Mouse (Mus musculus) adrenal gland, adult 18-20 months (tissue): ENCODE results near the gene Rab20. TPM values are rescaled to one million over a fixed set of nuclear protein-coding genes. Genes with fewer than 3 reads are reported as not detected.
"Not testable (repeated sequence)": the region's sequence is repeated elsewhere in the genome, so short reads cannot be mapped to it uniquely, and the experiment has no call there.

Experiments
- DNase-seq, 2 experiments: peaks; one replicate each; pipeline ENCODE4 v3.0.0; 2021 to 2022; ENCODE audit warnings: low spot score in 2 of 2
- long read RNA-seq, 2 experiments: library from polyadenylated mRNA; stranded (forward); transcript quantifications; one replicate each; pipeline ENCODE4 v2.0.0; 2021
- total RNA-seq, 2 experiments: library from RNA; stranded (reverse); gene quantifications; 1 replicate in 1 of 2; 2 replicates in 1 of 2; pipeline ENCODE4 v1.2.3; 2021

The Rab20 gene
- total RNA-seq, result 1 to 10 TPM; 6.9 to 7.5 TPM
- long read RNA-seq, experiment 1, transcript Rab20-201 (2 exons, 1,392 nt), result major isoform, 12 of 12 reads
- long read RNA-seq, experiment 1, partial matches to known transcripts, result 0 of 12 reads
- long read RNA-seq, experiment 1, other reads (novel, unspliced or antisense), result 0 of 12 reads
- long read RNA-seq, experiment 2, transcript Rab20-201 (2 exons, 1,392 nt), result major isoform, 20 of 21 reads
- long read RNA-seq, experiment 2, partial matches to known transcripts, result 0 of 21 reads
- long read RNA-seq, experiment 2, other reads (novel, unspliced or antisense), result 1 of 21 reads

DNA sequence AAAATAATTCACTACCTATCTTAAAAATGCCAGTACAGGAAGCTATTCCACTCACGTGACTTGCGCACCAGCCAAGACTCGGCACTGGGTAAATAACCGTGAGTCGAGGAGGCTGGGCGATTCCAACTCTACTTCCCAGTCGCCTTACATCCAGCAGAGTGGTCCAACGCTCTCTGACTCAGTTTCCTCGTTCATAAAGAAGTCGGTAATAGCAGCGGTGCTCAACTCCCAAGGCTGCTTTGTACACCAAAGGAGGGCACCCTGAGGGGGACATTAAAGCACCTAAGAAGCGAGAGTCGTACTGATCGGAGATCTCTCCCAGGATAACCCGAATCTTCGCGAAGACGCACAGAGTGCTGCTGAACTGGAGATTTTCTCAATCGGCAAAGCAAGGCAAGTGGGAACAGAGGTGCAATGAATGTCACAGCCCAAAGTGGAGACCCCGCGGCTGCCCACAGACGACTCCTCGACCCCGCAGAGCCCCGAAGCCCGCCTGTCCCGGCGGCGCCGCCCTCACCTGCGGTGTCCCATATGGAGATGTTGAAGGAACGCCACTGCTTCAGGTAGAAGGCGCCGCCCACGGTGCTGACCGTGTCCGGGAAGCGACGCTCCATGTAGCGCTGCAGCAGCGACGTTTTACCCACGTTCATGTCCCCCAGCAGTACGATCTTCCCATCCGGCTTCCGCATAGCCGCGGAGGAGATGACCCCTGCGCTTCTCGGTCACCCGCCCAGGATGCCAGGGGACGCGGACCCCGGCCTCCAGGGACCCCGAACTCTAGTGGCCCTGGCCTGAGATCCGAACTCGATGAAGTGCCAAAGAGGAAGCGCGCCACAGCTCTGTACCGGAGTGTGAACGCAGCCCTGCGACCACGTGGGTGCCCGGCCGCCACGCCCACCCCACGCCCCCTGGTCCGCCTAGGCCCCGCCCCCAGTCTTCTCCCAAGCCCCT, at the start of gene Rab20:
Gene Rab20 (minus strand): TSS at position 900 of the 951 bp plus-strand sequence.
- DNase-seq, result peak; percentile 75 to 79

DNA sequence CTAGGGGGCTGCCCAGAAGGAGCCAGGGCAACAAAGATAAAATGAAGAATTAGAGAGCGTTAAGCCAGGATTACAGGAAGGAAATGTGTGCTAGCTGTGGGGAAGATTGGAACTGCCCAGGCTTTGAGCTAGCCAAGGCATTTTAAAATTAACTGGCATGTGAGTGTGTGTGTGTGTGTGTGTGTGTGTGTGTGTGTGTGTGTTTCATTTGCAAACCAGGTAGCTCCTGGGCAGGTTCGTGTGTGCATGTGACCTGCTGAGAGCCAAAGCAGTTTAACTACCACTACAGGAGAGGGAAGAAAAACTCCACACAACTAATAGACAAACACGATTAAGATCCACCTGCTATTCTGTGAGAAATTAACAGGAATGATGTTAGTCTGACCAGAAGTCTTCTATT, 44.8 kb upstream of the Rab20 start:
- DNase-seq, result no peak

DNA sequence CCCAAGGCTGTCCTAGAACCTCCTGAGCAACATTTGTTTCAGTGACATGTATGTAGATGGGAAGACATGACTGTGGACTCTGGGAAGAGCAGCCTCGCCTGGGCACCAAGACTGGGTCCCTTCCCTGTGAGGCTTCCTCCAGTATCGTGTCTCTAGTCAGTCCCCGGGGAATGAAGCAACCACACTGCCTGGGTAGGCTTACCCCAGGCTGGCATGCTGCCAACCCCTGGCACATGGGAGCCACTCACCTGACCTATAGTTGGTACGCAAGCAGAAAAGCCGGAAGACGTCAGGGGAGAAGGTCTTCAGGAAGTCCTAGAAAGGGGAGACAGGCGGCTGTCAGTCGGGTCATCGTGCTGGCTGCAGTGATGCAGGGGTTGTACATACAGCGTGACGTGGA, 40.2 kb upstream of the Rab20 start:
- DNase-seq, result no peak

DNA sequence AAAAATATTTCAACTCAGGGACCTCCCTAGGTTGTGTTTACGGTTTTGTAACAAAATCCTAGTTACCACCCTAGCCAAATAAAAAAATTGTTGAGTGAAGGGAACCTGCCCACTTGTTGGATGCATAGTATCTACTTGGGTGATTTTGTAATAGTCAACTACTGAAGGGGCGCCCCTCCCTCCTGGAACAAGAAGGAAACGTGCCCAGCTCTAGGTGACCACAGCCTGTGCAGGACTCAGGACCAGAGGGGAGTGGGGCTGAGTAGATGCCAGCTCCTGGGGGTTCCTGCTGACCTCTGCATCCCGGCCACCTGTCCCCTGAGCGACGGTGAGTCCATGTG, 39.5 kb upstream of the Rab20 start:
- no peak for DNase-seq

DNA sequence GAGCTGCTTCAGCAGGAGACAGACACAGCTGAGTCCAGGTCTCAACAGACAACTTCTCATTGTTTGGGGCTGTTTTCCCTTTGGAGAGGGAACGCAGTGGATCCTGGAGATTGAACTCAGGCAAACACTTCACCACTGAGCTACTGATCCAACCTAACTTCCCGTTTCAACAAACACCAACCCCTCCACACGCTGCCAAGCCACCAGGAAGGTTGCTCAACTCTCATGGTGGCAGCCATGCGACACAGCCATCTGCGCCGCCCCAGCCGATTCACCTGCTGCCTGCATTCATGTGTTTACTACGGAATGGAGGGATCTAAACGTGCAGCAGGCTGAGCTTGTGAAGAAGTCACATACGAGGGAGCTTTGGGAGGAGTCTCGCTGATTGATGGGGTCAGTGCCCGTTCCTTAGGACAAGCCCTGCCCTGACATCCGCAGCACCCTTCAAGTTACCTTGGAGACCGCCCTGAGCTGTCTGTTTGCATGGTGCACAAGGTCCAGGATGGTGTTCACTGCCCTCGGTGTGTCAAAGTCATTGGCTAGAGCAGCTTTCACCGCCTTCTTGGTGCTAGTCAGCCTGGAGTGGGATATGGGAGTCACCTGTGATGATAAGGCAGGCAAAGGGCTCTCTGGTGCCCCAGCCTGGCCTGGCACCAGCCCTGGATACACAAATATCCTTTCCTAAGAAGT, 39.0 kb upstream of the Rab20 start:
- DNase-seq, result no peak

DNA sequence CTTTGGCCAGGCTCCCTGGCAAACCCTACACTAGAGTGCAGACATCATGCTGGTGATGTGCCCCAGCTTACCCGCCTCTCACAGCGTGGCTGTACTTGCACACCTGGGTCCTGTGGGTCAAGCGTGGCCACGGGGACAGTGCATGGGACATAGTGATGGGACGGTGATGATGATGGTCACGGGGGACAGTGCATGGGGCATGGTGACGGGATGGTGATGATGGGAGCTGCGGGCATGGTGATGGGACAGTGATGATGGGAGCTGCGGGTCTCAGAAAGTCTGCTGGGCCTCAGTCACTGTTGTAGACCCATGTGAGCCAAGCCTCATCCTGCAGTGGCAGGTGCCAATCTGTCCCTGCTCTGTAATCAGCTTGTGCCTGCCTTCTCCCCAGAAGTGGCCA, 37.8 kb upstream of the Rab20 start:
- DNase-seq, result no peak

DNA sequence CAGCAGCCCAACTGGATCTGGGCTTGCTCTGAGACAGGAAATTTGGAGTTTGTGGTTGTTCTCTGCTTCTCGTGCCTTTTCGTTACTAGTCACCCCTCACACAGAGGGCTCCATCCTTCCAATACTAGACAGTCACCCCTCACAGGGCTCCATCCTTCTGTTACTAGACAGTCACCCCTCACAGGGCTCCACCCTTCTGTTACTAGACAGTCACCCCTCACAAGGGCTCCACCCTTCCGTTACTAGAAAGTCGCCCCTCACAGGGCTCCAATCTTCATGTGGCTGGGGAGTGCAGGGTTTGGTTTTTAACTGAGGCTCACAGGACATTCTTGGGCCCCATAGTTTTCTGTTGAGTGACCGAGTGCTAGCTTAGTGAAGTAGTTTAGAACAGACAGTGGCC, 34.7 kb upstream of the Rab20 start:
- no peak for DNase-seq

DNA sequence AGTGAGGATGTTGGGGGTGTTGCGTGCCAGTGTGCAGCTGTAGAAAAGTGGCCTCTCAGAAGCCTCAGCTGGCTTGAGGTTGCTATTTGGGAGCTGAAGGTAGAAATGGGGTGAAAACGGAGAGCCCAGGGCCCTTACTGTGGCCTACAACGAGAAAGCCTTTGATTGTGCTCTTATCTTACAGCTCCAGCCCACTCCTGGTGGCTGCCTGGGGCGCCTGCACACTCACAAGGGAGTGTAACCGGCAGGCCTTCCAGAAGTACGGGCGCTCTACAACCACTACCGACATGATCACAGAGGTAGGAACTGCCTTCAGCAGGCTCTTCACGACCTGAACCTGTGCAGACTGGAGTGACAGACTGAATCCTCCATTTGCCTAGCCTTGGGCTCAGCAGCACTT, 34.2 kb upstream of the Rab20 start:
- DNase-seq, result no peak

DNA sequence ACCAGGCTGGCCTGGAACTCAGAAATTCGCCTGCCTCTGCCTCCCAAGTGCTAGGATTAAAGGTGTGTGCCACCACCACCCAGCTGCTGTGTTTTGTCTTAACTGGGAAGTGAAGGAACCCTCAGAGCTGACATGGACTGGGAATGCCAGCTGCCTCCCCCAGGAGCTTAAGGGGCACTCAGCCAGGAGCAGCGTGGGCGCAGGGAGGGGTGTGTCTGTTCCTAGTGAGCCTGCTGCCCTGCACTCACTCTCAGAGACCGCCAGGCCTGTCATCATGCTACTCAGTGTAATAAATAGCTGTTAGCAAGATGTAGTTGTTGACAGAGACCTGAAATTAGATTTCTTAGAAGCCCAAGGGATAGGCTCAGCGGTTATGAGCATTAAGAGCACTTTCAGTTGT, 32.5 kb upstream of the Rab20 start:
- DNase-seq, result no peak

DNA sequence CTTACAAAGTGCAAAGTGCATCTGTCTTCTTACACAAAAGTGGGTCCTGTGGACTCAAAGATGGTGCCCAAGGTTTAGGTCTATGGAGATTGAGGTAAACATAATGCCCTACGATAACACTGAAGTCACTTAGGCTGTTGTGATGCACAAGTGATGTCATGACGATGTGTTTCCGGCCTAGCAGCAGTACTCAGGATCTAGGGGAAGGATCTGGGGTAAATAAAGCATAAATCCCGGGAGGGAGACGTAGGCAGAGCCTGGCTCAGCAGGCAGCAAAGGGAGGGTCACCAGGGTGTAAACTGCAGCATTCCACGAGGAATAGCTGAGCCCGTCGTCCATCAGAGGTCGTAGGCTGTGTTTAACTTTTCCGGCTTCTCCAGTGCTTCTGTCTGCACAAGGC, 30.4 kb upstream of the Rab20 start:
- DNase-seq, result no peak

DNA sequence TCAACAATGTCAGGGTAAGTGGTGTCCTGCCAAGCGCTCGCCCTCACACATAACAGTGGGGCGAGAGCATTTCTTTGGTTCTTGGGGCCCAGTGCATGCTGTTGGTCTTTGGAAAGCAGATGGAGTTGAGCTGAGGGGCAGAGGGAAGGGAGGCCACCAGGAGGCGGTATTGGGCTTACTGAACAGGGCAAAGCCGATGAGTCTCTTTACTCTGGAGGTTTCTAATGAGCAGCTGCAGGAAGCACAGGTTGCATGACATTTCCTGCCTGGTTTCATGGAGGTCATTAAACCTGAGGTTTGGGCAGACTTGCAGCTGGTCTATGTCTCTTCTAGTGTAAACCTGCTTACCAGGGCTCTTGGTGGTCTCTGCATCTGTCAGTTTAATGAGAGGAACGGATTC, 28.3 kb upstream of the Rab20 start:
- DNase-seq, result peak in 1 of 2 experiments; percentile 40

DNA sequence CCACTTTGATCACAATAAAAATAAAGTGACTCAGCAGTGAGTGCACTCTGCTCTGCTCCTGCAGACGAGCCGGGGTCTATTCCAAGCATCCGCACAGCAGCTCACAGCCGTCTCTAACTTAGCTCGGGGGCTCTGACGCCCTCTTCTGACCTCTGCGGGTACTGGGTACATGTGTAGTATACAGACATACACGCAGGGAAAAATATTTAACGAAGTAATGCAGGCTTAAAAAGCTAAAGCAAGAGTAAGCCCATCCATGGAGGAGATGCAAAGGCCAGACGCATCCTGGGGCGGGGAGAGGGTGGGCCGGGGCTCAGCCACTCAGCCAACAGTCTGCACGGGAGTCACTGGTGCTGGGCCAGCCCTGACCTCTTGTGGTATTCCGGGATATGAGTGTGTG, 27.6 kb upstream of the Rab20 start:
- DNase-seq, result no peak

DNA sequence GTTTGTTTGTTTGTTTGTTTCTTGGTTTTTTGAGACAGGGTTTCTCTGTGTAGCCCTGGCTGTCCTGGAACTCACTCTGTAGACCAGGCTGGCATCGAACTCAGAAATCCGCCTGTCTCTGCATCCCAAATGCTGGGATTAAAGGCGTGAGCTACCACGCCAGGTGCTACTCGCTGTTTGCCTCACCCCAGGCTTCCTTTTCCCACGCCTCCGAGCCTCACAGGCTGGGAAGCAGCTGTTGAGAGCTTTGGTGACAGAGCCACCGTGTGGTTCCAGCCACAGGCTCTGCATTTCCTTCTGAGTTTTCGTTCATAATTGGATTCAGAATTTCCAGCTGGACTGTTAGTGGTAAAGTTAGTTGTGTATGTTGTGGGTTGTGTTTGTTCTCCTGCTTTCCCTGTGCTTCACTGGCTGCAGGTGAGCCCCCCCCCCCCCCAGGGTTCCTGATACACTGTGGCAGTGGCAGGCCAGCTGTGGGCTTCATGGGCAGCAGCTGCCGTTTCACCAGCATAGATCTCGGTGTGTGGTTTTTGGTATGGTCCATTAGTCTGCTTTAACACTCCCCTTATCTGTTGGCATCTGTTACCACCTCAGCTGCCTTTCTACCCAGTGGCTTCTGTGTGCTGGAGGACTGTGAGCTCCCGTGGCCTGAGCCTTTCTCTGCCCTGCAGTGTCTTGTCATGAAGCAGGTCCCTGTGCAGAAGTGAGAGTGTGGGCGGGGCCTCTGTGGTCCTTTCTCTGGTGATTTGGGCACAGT, 25.1 kb upstream of the Rab20 start:
- no peak for DNase-seq

DNA sequence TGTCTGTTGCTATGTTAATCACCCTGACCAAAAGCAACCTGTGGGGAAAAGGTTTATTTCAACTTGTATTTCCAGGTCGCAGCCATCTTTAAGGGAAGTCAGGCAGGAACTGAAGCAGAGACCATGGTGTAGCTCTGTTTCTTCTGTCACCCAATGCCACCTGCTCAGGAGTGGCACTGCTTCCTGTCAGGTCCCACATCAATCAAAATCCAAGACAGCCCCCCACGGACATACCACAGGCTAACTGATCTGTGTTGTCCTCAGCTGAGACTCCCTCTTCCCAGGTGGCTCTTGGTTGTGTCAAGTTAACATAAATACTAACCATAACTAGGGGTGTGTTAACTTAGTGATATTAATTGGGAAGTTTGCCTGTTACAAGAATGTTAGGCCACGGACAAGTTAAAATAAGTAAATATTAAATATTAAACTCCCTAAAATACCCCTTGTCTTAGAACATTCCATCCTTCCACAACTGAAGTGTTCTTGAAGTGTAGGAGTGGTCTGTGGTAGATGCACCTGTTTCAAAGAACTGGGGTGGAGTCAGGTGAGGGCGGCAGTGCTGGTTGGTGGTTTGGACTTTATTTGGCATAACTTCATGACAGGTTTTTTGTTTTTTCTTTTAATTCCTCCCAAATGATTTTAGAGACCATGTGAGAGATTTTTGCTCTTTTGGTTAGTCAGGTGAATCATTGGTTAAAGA, 20.4 kb upstream of the Rab20 start:
- DNase-seq, result no peak

DNA sequence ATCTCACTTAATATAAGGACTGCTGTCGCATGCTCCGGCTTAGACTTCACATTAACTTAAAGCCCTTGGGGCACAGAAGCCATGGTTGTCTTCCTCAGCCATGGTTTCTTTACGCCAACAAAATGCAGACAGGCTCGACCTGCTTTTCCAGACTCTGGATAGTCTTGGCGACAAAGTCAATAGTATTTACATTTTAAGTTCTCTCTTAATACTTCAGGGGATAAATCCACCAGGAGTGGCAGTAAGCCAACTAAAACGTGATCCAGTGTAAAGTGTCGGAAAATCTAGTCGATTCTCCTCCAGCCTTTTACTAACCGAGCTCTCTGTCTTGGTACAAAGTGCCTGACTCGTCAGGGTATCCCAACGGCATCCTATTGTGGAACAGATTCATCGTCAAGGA, 19.8 kb upstream of the Rab20 start:
- no peak for DNase-seq

DNA sequence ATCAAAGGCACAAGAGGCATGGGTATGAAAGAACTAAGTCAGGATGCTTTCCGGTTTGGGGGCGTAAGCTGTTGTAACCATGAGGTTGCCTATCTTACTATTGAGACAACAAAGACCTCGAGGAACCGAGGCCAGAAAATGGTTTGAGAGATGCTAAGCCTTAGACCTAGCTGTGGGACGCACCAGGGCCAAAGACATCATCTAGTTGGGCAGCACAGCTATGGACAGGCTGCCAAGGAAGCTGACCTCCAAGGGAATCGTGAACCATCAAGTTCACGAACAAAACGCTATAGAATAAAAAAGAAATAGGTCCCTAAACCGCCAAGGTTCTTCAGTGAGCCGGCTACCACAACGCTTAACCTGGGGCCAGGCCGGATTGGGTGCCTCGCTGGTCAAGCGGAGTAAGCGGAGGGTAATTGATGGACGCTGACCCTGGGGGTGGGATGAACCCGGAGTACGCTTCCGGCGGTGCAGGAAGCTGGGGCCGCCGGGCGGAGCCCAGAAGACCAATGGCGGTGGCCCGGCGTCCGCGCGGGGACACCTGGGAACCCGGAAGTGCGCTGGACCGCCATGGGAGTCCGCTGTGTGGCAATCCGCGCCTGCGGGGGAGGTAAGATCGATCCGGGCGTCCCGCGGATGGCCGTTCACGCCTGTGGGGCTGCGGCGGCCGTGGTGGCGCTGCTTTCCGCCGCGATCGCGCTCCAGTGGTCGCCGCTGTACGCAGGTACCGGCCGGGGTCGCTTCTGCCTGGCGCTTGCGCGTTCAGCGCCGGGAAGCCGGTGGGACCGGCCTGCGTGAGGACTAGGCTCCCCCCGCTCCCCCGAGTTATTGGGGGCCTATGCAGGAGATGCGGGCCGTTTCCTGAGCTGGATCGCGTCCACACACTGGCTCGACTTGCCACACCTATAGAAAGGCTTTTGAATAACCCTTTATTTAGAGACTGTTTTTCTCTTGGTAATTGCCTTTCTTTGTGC, 18.8 kb upstream of the Rab20 start, which contains the start of gene Naxd:
Gene Naxd (plus strand): TSS at position 490 of the 974 bp plus-strand sequence.
- peak; percentile 88 for DNase-seq

DNA sequence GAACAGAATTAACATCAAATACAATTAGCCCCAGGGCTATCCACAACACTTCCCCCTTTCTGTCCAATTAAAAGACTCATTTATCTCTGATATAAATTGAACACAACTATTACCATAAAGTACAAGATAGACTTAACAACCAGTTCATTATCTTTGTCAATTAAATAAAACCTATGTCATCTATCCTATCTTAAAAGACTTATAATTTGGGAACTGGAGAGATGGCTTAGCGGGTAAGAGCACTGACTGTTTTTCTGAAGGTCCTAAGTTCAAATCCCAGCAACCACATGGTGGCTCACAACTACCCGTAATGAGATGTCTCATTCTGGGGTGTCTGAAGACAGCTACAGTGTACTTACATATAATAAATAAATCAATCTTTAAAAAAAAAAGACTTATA, 13.8 kb upstream of the Rab20 start:
- DNase-seq, result not testable (repeated sequence)

DNA sequence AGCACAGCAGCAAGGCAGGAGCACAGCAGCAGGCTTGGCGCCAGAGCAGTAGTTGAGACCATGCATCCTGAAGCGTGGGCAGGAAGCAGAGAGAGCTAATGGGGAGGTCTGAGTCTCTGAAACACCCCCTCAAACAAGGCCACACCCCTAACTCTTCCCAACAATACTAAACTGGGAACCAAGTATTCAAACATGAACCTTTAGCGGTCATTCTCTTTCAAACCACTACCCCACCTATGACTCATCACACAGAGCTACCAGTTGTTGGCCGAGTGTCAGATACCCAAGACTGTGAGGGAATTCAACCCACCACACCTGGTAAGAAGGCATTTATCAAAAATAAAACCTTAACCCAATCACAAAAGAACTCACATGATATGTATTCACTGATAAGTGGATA, 8.7 kb upstream of the Rab20 start:
- no peak for DNase-seq

DNA sequence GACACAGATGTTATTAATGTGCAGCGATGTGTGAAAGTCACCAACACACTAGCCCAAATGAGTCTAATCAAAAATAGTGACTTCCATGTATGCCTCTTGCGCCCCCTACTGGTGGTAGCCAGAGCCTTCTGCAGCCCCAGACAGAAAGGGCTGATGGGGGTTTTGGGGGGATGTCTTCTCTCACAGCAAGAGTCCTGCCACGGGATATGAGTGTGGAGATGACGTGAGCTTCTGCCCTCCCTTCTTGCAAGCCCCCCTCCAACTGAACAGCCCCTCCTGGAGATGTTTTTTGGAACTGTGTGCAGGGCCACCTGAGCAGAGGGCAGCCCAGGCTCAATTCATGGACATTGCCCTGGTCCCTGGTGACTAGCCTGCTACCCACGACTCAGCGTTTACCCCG, 7.6 kb upstream of the Rab20 start:
- peak; percentile 80 for DNase-seq
